In genomic region chr4:101146047-101146745, GRCm38 (mm10) we compare ENCODE assay signal across 9 mouse cellular contexts.
DNase-seq lines count a peak whose midpoint lies in the region; ATAC-seq and TF ChIP-seq lines count a peak whose summit lies in the region.
"Had no signal": no experiment of that assay in that cellular context is flagged by ENCODE, and none has a peak within 500 bp of the region (broad histone marks: within the 10 kb centered on the region; RNA-seq: fewer than 3 reads in every experiment).

No protein-coding gene starts in this region.

- peak; percentile 78 for TF ChIP-seq CTCF in E14TG2a.4 (conservative IDR thresholded peaks at IDR 0.05; ENCODE audit: low read length)
- peak; percentile 82 for TF ChIP-seq CTCF in brain, embryonic 14.5 days (IDR thresholded peaks at IDR 0.05; ENCODE audit: borderline replicate concordance, extremely low read depth, insufficient read depth, insufficient read length)
- peak; percentile 91 for TF ChIP-seq CTCF in heart, postnatal 0 days (IDR thresholded peaks at IDR 0.05; ENCODE audit: low read depth)

- no peak overlapping the region for H3K9ac ChIP-seq in heart, postnatal 0 days (replicated peaks; ENCODE audit: low read depth, low read length)
- no peak overlapping the region for H3K9ac ChIP-seq in liver, embryonic 16.5 days (ENCODE audit: low read depth, low read length)
- H3K9ac ChIP-seq in neural tube, embryonic 14.5 days (replicated peaks; ENCODE audit: low read depth, low read length) = no peak overlapping the region
- H3K9ac ChIP-seq: limb, embryonic 15.5 days had no signal

- no peak for TF ChIP-seq POLR2A in brain, embryonic 14.5 days (IDR thresholded peaks at IDR 0.05; ENCODE audit: borderline replicate concordance, extremely low read depth, insufficient read depth, insufficient read length, poor library complexity, severe bottlenecking)

- H3K4me2 ChIP-seq in heart, postnatal 0 days (ENCODE audit: low read depth, low read length) = no peak overlapping the region
- no peak overlapping the region for H3K4me2 ChIP-seq in liver, embryonic 16.5 days (ENCODE audit: low read depth, low read length)
- H3K4me2 ChIP-seq in neural tube, embryonic 14.5 days (ENCODE audit: low read depth, low read length) = no peak overlapping the region
- H3K4me2 ChIP-seq: limb, embryonic 15.5 days had no signal

- H3K9me3 ChIP-seq in E14TG2a.4 (ENCODE audit: low read length) = no peaks in the 10 kb centered on the region
- no peaks in the 10 kb centered on the region for H3K9me3 ChIP-seq in heart, postnatal 0 days (replicated peaks; ENCODE audit: control insufficient read depth, low read length)
- H3K9me3 ChIP-seq in liver, embryonic 16.5 days (replicated peaks; ENCODE audit: control insufficient read depth, low read length) = no peaks in the 10 kb centered on the region
- no peaks in the 10 kb centered on the region for H3K9me3 ChIP-seq in neural tube, embryonic 14.5 days (ENCODE audit: control insufficient read depth, low read length)
- H3K9me3 ChIP-seq: limb, embryonic 15.5 days had no signal

- H3K36me3 ChIP-seq in E14TG2a.4 (ENCODE audit: insufficient read depth, low read length) = peaks cover 20% of the 10 kb centered on the region
- H3K36me3 ChIP-seq in heart, postnatal 0 days (replicated peaks; ENCODE audit: control insufficient read depth, insufficient read depth, low read length) = peaks cover 20% of the 10 kb centered on the region
- peaks cover 5% of the 10 kb centered on the region; the same call in 1 of the 2 replicates for H3K36me3 ChIP-seq in liver, embryonic 16.5 days (ENCODE audit: control insufficient read depth, insufficient read depth)
- H3K36me3 ChIP-seq in neural tube, embryonic 14.5 days (ENCODE audit: control insufficient read depth, insufficient read depth, low read length) = no peaks in the 10 kb centered on the region

- H3K4me1 ChIP-seq in E14TG2a.4 (replicated peaks; ENCODE audit: low read depth, low read length) = peaks cover 13% of the 10 kb centered on the region
- no peaks in the 10 kb centered on the region for H3K4me1 ChIP-seq in heart, postnatal 0 days (ENCODE audit: control insufficient read depth, insufficient read depth)
- no peaks in the 10 kb centered on the region for H3K4me1 ChIP-seq in liver, embryonic 16.5 days (ENCODE audit: control insufficient read depth, low read depth, low read length)
- no peaks in the 10 kb centered on the region for H3K4me1 ChIP-seq in neural tube, embryonic 14.5 days (ENCODE audit: control insufficient read depth, insufficient read depth, low read length)

- 35% methylated on average over 9 of the region's 9 CpGs for WGBS in heart, postnatal 0 days
- WGBS in liver, embryonic 16.5 days (ENCODE audit: insufficient replicate concordance) = 30% methylated on average over 9 of the region's 9 CpGs
- 29% methylated on average over 9 of the region's 9 CpGs for WGBS in neural tube, embryonic 14.5 days

- no peak overlapping the region for H3K4me3 ChIP-seq in E14TG2a.4 (replicated peaks; ENCODE audit: low read length)
- H3K4me3 ChIP-seq in heart, postnatal 0 days (ENCODE audit: low read depth, low read length) = no peak overlapping the region
- H3K4me3 ChIP-seq in liver, embryonic 16.5 days (ENCODE audit: low read depth, low read length) = no peak overlapping the region
- no peak overlapping the region for H3K4me3 ChIP-seq in neural tube, embryonic 14.5 days (ENCODE audit: low read depth, low read length)
- H3K4me3 ChIP-seq: limb, embryonic 15.5 days had no signal

- H3K27me3 ChIP-seq in E14TG2a.4 (ENCODE audit: insufficient read depth, low read length) = no peaks in the 10 kb centered on the region
- H3K27me3 ChIP-seq in heart, postnatal 0 days (ENCODE audit: control insufficient read depth, insufficient read depth, low read length) = no peaks in the 10 kb centered on the region
- no peaks in the 10 kb centered on the region for H3K27me3 ChIP-seq in liver, embryonic 16.5 days (ENCODE audit: control insufficient read depth, insufficient read depth, low read depth, low read length)
- H3K27me3 ChIP-seq in neural tube, embryonic 14.5 days (ENCODE audit: control insufficient read depth, insufficient read depth, low read length) = no peaks in the 10 kb centered on the region
- H3K27me3 ChIP-seq: limb, embryonic 15.5 days had no signal

- ATAC-seq in erythroblast, adult 5-6 weeks (replicated peaks; ENCODE audit: low FRiP score, poor library complexity, severe bottlenecking) = peak; percentile 77
- peak; percentile 39; the same call in 1 of the 2 replicates for ATAC-seq in heart, postnatal 0 days (ENCODE audit: insufficient read depth, low read depth)
- ATAC-seq in liver, embryonic 16.5 days (ENCODE audit: low read depth) = 0 out of 2 replicates have a peak, but pooled peaks have one; percentile 16
- ATAC-seq in neural tube, embryonic 14.5 days (ENCODE audit: low read depth) = peak; percentile 84; the same call in 1 of the 2 replicates

- H3K27ac ChIP-seq in heart, postnatal 0 days (ENCODE audit: low read depth) = no peak overlapping the region
- H3K27ac ChIP-seq in liver, embryonic 16.5 days (ENCODE audit: low read length) = no peak overlapping the region
- no peak overlapping the region for H3K27ac ChIP-seq in neural tube, embryonic 14.5 days (ENCODE audit: low read depth, low read length)
- H3K27ac ChIP-seq: limb, embryonic 15.5 days had no signal

- TF ChIP-seq EP300 in heart, postnatal 0 days (IDR thresholded peaks at IDR 0.05; ENCODE audit: low read depth) = no peak

- DNase-seq in brain, embryonic 14.5 days (ENCODE audit: low read depth) = peak; percentile 94
- DNase-seq in heart, postnatal 0 days (ENCODE audit: low spot score) = peak; percentile 70
- peak; percentile 75 to 78 for DNase-seq in kidney, postnatal 25 days
- peak; percentile 32 for DNase-seq in testis, postnatal 14 days (ENCODE audit: low spot score)

Comparison
In these comparisons a context has a peak if more than half of its experiments do, and no peak if none do; other contexts are left out.
1. DNase-seq: peak in every context shown above with its lines; median percentile 94 in brain, embryonic 14.5 days; 76 in kidney, postnatal 25 days; 70 in heart, postnatal 0 days; 32 in testis, postnatal 14 days.
2. ATAC-seq: peak in every context shown above with its lines; median percentile 84 in neural tube, embryonic 14.5 days; 77 in erythroblast, adult 5-6 weeks; 39 in heart, postnatal 0 days; 16 in liver, embryonic 16.5 days.